Mouse (Mus musculus): ENCODE measurements around the gene Ube2n. TPM values are rescaled to one million over a fixed set of nuclear protein-coding genes. Genes with fewer than 3 reads are reported as not detected.

Gene Ube2n
- total RNA-seq (2021) = 100 to 1,000 TPM; 196 to 206 TPM
- long read RNA-seq, transcript Ube2n-201 (4 exons, 3,867 nt) = major isoform, 176 of 190 reads
- long read RNA-seq, partial matches to known transcripts = 2 of 190 reads
- long read RNA-seq, other reads (novel, unspliced or antisense) = 11 of 190 reads

GRCm38 (mm10) chr10:95514656-95515292 is at the start of gene Ube2n:
Gene Ube2n, plus strand, starts transcription at chr10:95515145.
- peak; percentile 98 to 99 for DNase-seq (ENCODE audit: low spot score in 2 of 2)

GRCm38 (mm10) chr10:95465485-95465896 is 49.5 kb upstream of the Ube2n start:
- no peak for DNase-seq (ENCODE audit: low spot score in 2 of 2)

GRCm38 (mm10) chr10:95468894-95469293 is 46.1 kb upstream of the Ube2n start:
- no peak for DNase-seq (ENCODE audit: low spot score in 2 of 2)

GRCm38 (mm10) chr10:95471186-95471585 is 43.8 kb upstream of the Ube2n start:
- DNase-seq (ENCODE audit: low spot score in 2 of 2) = no peak

GRCm38 (mm10) chr10:95471889-95472547 is 42.9 kb upstream of the Ube2n start:
- peak in 1 of 2 experiments; percentile 23 for DNase-seq (ENCODE audit: low spot score in 2 of 2)

GRCm38 (mm10) chr10:95475923-95476322 is 39.0 kb upstream of the Ube2n start:
- peak; percentile 72 to 88 for DNase-seq (ENCODE audit: low spot score in 2 of 2)

GRCm38 (mm10) chr10:95477516-95477915 is 37.4 kb upstream of the Ube2n start:
- no peak for DNase-seq (ENCODE audit: low spot score in 2 of 2)

GRCm38 (mm10) chr10:95489653-95490052 is 25.3 kb upstream of the Ube2n start:
- DNase-seq (ENCODE audit: low spot score in 2 of 2) = peak in 1 of 2 experiments; percentile 29

- DNase-seq (ENCODE audit: low spot score in 2 of 2) = no peak
These were observed 20.7 kb upstream of the Ube2n start for GRCm38 (mm10) chr10:95494268-95494667.

- no peak for DNase-seq (ENCODE audit: low spot score in 2 of 2)
These were observed 13.9 kb upstream of the Ube2n start for GRCm38 (mm10) chr10:95501033-95501432.

- peak; percentile 81 to 92 for DNase-seq (ENCODE audit: low spot score in 2 of 2)
These were observed 13.4 kb upstream of the Ube2n start, which contains the start of gene Mrpl42 for GRCm38 (mm10) chr10:95501463-95502081. Gene Mrpl42, minus strand, starts transcription at chr10:95501940.

- no peak for DNase-seq (ENCODE audit: low spot score in 2 of 2)
These were observed 11.3 kb upstream of the Ube2n start for GRCm38 (mm10) chr10:95503443-95504235.

GRCm38 (mm10) chr10:95504341-95504740 is 10.6 kb upstream of the Ube2n start:
- no peak for DNase-seq (ENCODE audit: low spot score in 2 of 2)

GRCm38 (mm10) chr10:95508126-95508525 is 6.8 kb upstream of the Ube2n start:
- DNase-seq (ENCODE audit: low spot score in 2 of 2) = no peak

GRCm38 (mm10) chr10:95508793-95509192 is 6.2 kb upstream of the Ube2n start:
- DNase-seq (ENCODE audit: low spot score in 2 of 2) = no peak

GRCm38 (mm10) chr10:95509263-95509662 is 5.7 kb upstream of the Ube2n start:
- no peak for DNase-seq (ENCODE audit: low spot score in 2 of 2)

GRCm38 (mm10) chr10:95512635-95513034 is 2.3 kb upstream of the Ube2n start:
- no peak for DNase-seq (ENCODE audit: low spot score in 2 of 2)

- peak in 1 of 2 experiments; percentile 23 for DNase-seq (ENCODE audit: low spot score in 2 of 2)
These were observed 983 bp upstream of the Ube2n start for GRCm38 (mm10) chr10:95513768-95514556.

GRCm38 (mm10) chr10:95515293-95515931 is 467 bp downstream of the Ube2n start:
- DNase-seq (ENCODE audit: low spot score in 2 of 2) = peak in 1 of 2 experiments; percentile 11

GRCm38 (mm10) chr10:95517656-95518055 is 2.7 kb downstream of the Ube2n start:
- DNase-seq (ENCODE audit: low spot score in 2 of 2) = no peak

Data from layer of hippocampus, adult 18-20 months (tissue).